Mouse (Mus musculus) MEL (cell line): ENCODE measurements at regions not wholly inside any gene's neighbourhood (a gene's known extent, or its start where the extent isn't known, plus 50 kb on each side); places are given as distances from the start of the nearest gene placed in this dataset.

Source experiments
- CHD1 ChIP-seq: IDR thresholded peaks from 2 replicates; pipeline ENCODE4 v1.6.1; 2012; ENCODE audit warnings: low read depth, mild to moderate bottlenecking, inconsistent platforms, low read length, improper control_type of control experiment
- CHD2 ChIP-seq: IDR thresholded peaks from 2 replicates; pipeline ENCODE4 v1.6.1; 2011; ENCODE audit warnings: low read length, improper control_type of control experiment
- CTCF ChIP-seq, 3 experiments: IDR thresholded peaks in 2 of 3; conservative IDR thresholded peaks in 1 of 3; 2 replicates each; pipeline ENCODE4 v1.5.1; 2011 to 2012; ENCODE audit warnings: low read length in 3 of 3, low read depth in 2 of 3, mild to moderate bottlenecking in 2 of 3, improper control_type of control experiment in 1 of 3, inconsistent platforms in 1 of 3, mixed read lengths in 1 of 3, moderate library complexity in 1 of 3; ENCODE audit not compliant: control insufficient read depth in 1 of 3, insufficient read depth in 1 of 3, poor library complexity in 1 of 3, severe bottlenecking in 1 of 3
- EP300 ChIP-seq, 2 experiments: IDR thresholded peaks; 2 replicates each; pipeline ENCODE4 v1.6.1; 2011; ENCODE audit warnings: improper control_type of control experiment in 2 of 2, low read length in 2 of 2, low read depth in 1 of 2, mild to moderate bottlenecking in 1 of 2
- ETS1 ChIP-seq: IDR thresholded peaks from 2 replicates; pipeline ENCODE4 v1.6.1; 2012; ENCODE audit warnings: low read depth, mild to moderate bottlenecking, inconsistent platforms, low read length, improper control_type of control experiment, moderate library complexity
- MAFK ChIP-seq: IDR thresholded peaks from 2 replicates; pipeline ENCODE4 v1.6.1; 2011; ENCODE audit warnings: low read depth, mild to moderate bottlenecking, low read length, improper control_type of control experiment, borderline replicate concordance
- MAZ ChIP-seq: IDR thresholded peaks from 2 replicates; pipeline ENCODE4 v1.6.1; 2012; ENCODE audit warnings: low read depth, mild to moderate bottlenecking, inconsistent platforms, low read length, improper control_type of control experiment
- POLR2A ChIP-seq, 2 experiments: IDR thresholded peaks; 2 replicates each; pipeline ENCODE4 v1.6.1; 2011 to 2012; ENCODE audit warnings: low read length in 2 of 2, mild to moderate bottlenecking in 2 of 2, control low read depth in 1 of 2, improper control_type of control experiment in 1 of 2, low read depth in 1 of 2, moderate library complexity in 1 of 2; ENCODE audit not compliant: control insufficient read depth in 1 of 2, insufficient read depth in 1 of 2, poor library complexity in 1 of 2
- SMC3 ChIP-seq: IDR thresholded peaks from 2 replicates; pipeline ENCODE4 v1.6.1; 2011; ENCODE audit warnings: low read depth, low read length, improper control_type of control experiment
- TAL1 ChIP-seq: IDR thresholded peaks from 2 replicates; pipeline ENCODE4 v1.6.1; 2012; ENCODE audit warnings: mild to moderate bottlenecking, inconsistent platforms, low read length, moderate library complexity, mixed read lengths
- UBTF ChIP-seq: IDR thresholded peaks from 2 replicates; pipeline ENCODE4 v1.6.1; 2012; ENCODE audit warnings: low read depth, mild to moderate bottlenecking, inconsistent platforms, low read length, improper control_type of control experiment, moderate library complexity, borderline replicate concordance; ENCODE audit not compliant: insufficient read depth
- USF1 ChIP-seq: IDR thresholded peaks from 2 replicates; pipeline ENCODE4 v1.6.1; 2014; ENCODE audit warnings: low read depth, mild to moderate bottlenecking, inconsistent platforms, low read length, improper control_type of control experiment, moderate library complexity

DNA sequence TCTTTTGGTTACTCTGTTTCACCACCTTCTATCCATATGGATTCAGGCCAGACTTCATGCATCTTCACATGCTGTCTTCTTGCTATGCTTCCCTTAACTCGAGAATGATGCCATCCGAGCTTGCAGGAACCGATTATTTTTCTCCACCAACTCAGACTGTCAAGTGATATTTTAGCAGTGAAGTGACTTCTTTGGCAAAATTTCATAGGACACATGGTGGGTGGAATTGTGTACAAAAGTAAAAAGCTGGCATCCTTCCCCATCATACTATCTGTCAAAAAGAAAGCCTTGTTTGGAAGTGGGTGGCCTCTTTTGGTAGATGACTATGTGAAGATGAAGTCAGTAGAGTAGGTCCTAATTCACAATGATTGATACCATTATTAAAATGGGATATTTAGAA, 83.2 kb upstream of the Slc34a2 start:
- no peak for TF ChIP-seq MAZ
- TF ChIP-seq CTCF (IDR thresholded peaks at IDR 0.05 in 2 of 3, conservative IDR thresholded peaks at IDR 0.05 in 1 of 3; ENCODE audit: control insufficient read depth in 1 of 3, insufficient read depth in 1 of 3, low read depth in 2 of 3, low read length in 3 of 3, poor library complexity in 1 of 3, severe bottlenecking in 1 of 3): no peak
- no peak for TF ChIP-seq USF1
- TF ChIP-seq ETS1: no peak
- no peak for TF ChIP-seq CHD1
- no peak for TF ChIP-seq EP300 (IDR thresholded peaks at IDR 0.05; ENCODE audit: low read depth in 1 of 2, low read length in 2 of 2)
- TF ChIP-seq UBTF: no peak
- TF ChIP-seq POLR2A (IDR thresholded peaks at IDR 0.05; ENCODE audit: control insufficient read depth in 1 of 2, insufficient read depth in 1 of 2, low read depth in 1 of 2, low read length in 2 of 2, poor library complexity in 1 of 2): no peak
- TF ChIP-seq SMC3: no peak
- no peak for TF ChIP-seq MAFK
- no peak for TF ChIP-seq CHD2
- TF ChIP-seq TAL1: no peak
